Mouse (Mus musculus) kidney, embryonic 16.5 days (tissue): ENCODE measurements around the gene D7Ertd443e. TPM values are rescaled to one million over a fixed set of nuclear protein-coding genes. Genes with fewer than 3 reads are reported as not detected.

Source experiments
- ATAC-seq: fragments of 200-750 bp; cut with Nextera tagmentation; 2 replicates; pipeline ENCODE4 v1.8.0; 2017; ENCODE audit warnings: moderate TSS enrichment; ENCODE audit not compliant: low FRiP score, low TSS enrichment
- H3K27ac ChIP-seq: fragments of 300-500 bp; sonication (generic); 2 replicates; pipeline ENCODE4 v1.5.1; 2014; ENCODE audit warnings: low read length
- H3K27me3 ChIP-seq: fragments of 300-500 bp; sonication (generic); 2 replicates; pipeline ENCODE4 v1.6.1; 2014; ENCODE audit warnings: low read length, control low read depth, mixed read lengths; ENCODE audit not compliant: insufficient read depth
- H3K36me3 ChIP-seq: fragments of 300-500 bp; sonication (generic); 2 replicates; pipeline ENCODE4 v1.6.1; 2014; ENCODE audit warnings: low read length, control low read depth, mixed read lengths; ENCODE audit not compliant: insufficient read depth
- H3K4me1 ChIP-seq: fragments of 300-500 bp; sonication (generic); 2 replicates; pipeline ENCODE4 v1.6.1; 2014; ENCODE audit warnings: low read length, control low read depth, mixed read lengths; ENCODE audit not compliant: insufficient read depth
- H3K4me2 ChIP-seq: fragments of 300-500 bp; sonication (generic); replicated peaks from 2 replicates; pipeline ENCODE4 v1.6.1; 2014; ENCODE audit warnings: low read depth, low read length
- H3K4me3 ChIP-seq: fragments of 300-500 bp; sonication (generic); 2 replicates; pipeline ENCODE4 v1.5.1; 2014; ENCODE audit warnings: mild to moderate bottlenecking, low read length
- H3K9ac ChIP-seq: fragments of 300-500 bp; sonication (generic); replicated peaks from 2 replicates; pipeline ENCODE4 v1.6.1; 2014; ENCODE audit warnings: low read length
- H3K9me3 ChIP-seq: fragments of 300-500 bp; sonication (generic); 2 replicates; pipeline ENCODE4 v1.6.1; 2016; ENCODE audit warnings: low read length, control low read depth
- WGBS: fragments of 180-500 bp; shearing (Covaris S2); extraction: QIAGEN DNeasy Blood & Tissue Kit; methylation state at CpG from one replicate; pipeline ENCODE4 v1.1.7; 2014; 5-methylcytosine and 5-hydroxymethylcytosine counted together
- polyA plus RNA-seq: library from polyadenylated mRNA; unstranded; fragments of >200 nt; fragmentation: Nextera tagmentation; extraction: Ambion mirVana; gene quantifications from 2 replicates; pipeline ENCODE4 v1.2.1, GENCODE M21; 2015

Gene D7Ertd443e
- polyA plus RNA-seq, 1 experiment from 2014 or later = 0.14 TPM

GRCm38 (mm10) chr7:134261003-134261701 lies 124.3 kb downstream of the D7Ertd443e start:
- WGBS = 52% methylated on average over 4 of the region's 4 CpGs
- H3K27ac ChIP-seq = no peak overlapping the region
- H3K36me3 ChIP-seq = no peaks in the 10 kb centered on the region
- no peak overlapping the region for H3K4me3 ChIP-seq
- no peaks in the 10 kb centered on the region for H3K9me3 ChIP-seq
- peak; percentile 69 for ATAC-seq
- peaks cover 8% of the 10 kb centered on the region; the same call in 1 of the 2 replicates for H3K4me1 ChIP-seq
- no peaks in the 10 kb centered on the region for H3K27me3 ChIP-seq
- H3K4me2 ChIP-seq = no peak overlapping the region
- no peak overlapping the region for H3K9ac ChIP-seq

GRCm38 (mm10) chr7:134250273-134250870 lies 135.1 kb downstream of the D7Ertd443e start:
- ATAC-seq = no peak
- H3K4me1 ChIP-seq = no peaks in the 10 kb centered on the region
- H3K9me3 ChIP-seq = no peaks in the 10 kb centered on the region
- H3K27me3 ChIP-seq = no peaks in the 10 kb centered on the region
- no peak overlapping the region for H3K4me2 ChIP-seq
- WGBS = 55% methylated on average over 7 of the region's 7 CpGs
- H3K4me3 ChIP-seq = no peak overlapping the region
- no peaks in the 10 kb centered on the region for H3K36me3 ChIP-seq
- H3K9ac ChIP-seq = no peak overlapping the region
- 0 out of 2 replicates have a peak overlapping the region, but pooled peaks have one; percentile 50 for H3K27ac ChIP-seq

GRCm38 (mm10) chr7:134248041-134248440 lies 137.4 kb downstream of the D7Ertd443e start:
- no peaks in the 10 kb centered on the region for H3K4me1 ChIP-seq
- no peak overlapping the region for H3K27ac ChIP-seq
- no peaks in the 10 kb centered on the region for H3K27me3 ChIP-seq
- H3K36me3 ChIP-seq = no peaks in the 10 kb centered on the region
- ATAC-seq = no peak
- 95% methylated on average over 2 of the region's 2 CpGs for WGBS
- H3K4me2 ChIP-seq = no peak overlapping the region
- no peaks in the 10 kb centered on the region for H3K9me3 ChIP-seq
- no peak overlapping the region for H3K4me3 ChIP-seq
- H3K9ac ChIP-seq = no peak overlapping the region

GRCm38 (mm10) chr7:134246624-134247023 lies 138.8 kb downstream of the D7Ertd443e start:
- WGBS = 43% methylated on average over 5 of the region's 5 CpGs
- no peak overlapping the region for H3K9ac ChIP-seq
- no peak overlapping the region for H3K4me2 ChIP-seq
- no peak overlapping the region for H3K4me3 ChIP-seq
- no peak for ATAC-seq
- H3K4me1 ChIP-seq = no peaks in the 10 kb centered on the region
- H3K9me3 ChIP-seq = no peaks in the 10 kb centered on the region
- H3K36me3 ChIP-seq = no peaks in the 10 kb centered on the region
- no peaks in the 10 kb centered on the region for H3K27me3 ChIP-seq
- no peak overlapping the region for H3K27ac ChIP-seq

GRCm38 (mm10) chr7:134242773-134243172 lies 142.7 kb downstream of the D7Ertd443e start:
- Histone ChIP-seq H3K4me1 (no peaks in the 10 kb centered on the region), H3K27me3 (no peaks in the 10 kb centered on the region), H3K4me2 (no peak overlapping the region), H3K4me3 (no peak overlapping the region), H3K27ac (0 out of 2 replicates have a peak overlapping the region, but pooled peaks have one; percentile 42), H3K36me3 (no peaks in the 10 kb centered on the region), H3K9me3 (peaks cover 4% of the 10 kb centered on the region; the same call in 1 of the 2 replicates), H3K9ac (no peak overlapping the region)
- ATAC-seq = no peak
- 85% methylated on average over 1 of the region's 1 CpGs for WGBS

GRCm38 (mm10) chr7:134241212-134241611 lies 144.2 kb downstream of the D7Ertd443e start:
- H3K27ac ChIP-seq = no peak overlapping the region
- H3K9me3 ChIP-seq = peaks cover 4% of the 10 kb centered on the region; the same call in 1 of the 2 replicates
- ATAC-seq = no peak
- H3K9ac ChIP-seq = no peak overlapping the region
- no peak overlapping the region for H3K4me2 ChIP-seq
- 79% methylated on average over 4 of the region's 4 CpGs for WGBS
- no peaks in the 10 kb centered on the region for H3K36me3 ChIP-seq
- H3K4me3 ChIP-seq = no peak overlapping the region
- no peaks in the 10 kb centered on the region for H3K27me3 ChIP-seq
- no peaks in the 10 kb centered on the region for H3K4me1 ChIP-seq

GRCm38 (mm10) chr7:134240579-134240978 lies 144.9 kb downstream of the D7Ertd443e start:
- Histone ChIP-seq H3K27ac (no peak overlapping the region), H3K9ac (no peak overlapping the region), H3K4me1 (no peaks in the 10 kb centered on the region), H3K4me2 (no peak overlapping the region), H3K9me3 (peaks cover 4% of the 10 kb centered on the region; the same call in 1 of the 2 replicates), H3K27me3 (no peaks in the 10 kb centered on the region), H3K36me3 (no peaks in the 10 kb centered on the region), H3K4me3 (no peak overlapping the region)
- ATAC-seq = no peak
- WGBS = 93% methylated on average over 1 of the region's 1 CpGs

DNA sequence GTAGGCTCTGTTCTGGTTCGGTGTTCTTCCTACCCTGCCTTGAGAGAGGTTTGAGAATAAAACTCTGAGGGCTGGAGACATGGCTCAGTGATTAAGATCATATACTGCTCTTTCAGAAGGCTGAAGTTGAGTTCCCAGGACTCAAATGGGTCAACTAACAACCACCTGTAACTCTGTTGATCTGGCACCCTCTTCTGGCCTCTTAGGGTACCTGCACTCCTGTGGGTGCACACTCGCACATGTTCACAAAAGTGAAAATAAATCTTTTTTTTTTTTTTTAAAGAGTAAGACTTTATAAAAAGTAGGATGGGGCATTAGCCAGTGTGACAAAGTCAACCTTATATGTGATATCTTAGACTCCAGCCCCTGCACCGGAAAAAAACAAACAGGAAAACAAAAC lies 146.6 kb downstream of the D7Ertd443e start:
- H3K4me1 ChIP-seq = no peaks in the 10 kb centered on the region
- no peak overlapping the region for H3K4me2 ChIP-seq
- peaks cover 4% of the 10 kb centered on the region; the same call in 1 of the 2 replicates for H3K9me3 ChIP-seq
- no peak overlapping the region for H3K4me3 ChIP-seq
- no peak overlapping the region for H3K9ac ChIP-seq
- 77% methylated on average over 3 of the region's 3 CpGs for WGBS
- H3K27ac ChIP-seq = no peak overlapping the region
- no peak for ATAC-seq
- H3K27me3 ChIP-seq = no peaks in the 10 kb centered on the region
- no peaks in the 10 kb centered on the region for H3K36me3 ChIP-seq

DNA sequence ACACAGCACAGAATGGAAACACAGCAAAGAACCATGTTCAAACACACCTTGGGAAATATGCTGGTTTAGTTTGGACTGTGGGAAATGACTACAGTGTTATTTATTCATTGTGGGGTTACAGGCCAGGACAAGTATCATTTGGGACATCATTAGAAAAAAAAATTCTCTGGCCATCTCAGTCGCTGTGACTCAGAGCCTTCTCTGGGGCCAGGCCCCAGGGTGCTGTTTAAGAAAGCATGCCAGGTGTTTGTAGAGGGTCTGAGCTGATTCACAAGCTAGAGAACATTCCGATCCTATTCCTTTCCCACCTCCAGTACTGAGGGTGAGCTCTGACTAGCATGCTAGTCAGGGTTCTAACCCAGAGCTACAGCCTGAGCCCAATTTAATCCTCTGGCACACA lies 148.1 kb downstream of the D7Ertd443e start:
- Histone ChIP-seq H3K27ac (no peak overlapping the region), H3K9ac (no peak overlapping the region), H3K4me1 (no peaks in the 10 kb centered on the region), H3K9me3 (peaks cover 4% of the 10 kb centered on the region; the same call in 1 of the 2 replicates), H3K4me3 (no peak overlapping the region), H3K4me2 (no peak overlapping the region), H3K36me3 (no peaks in the 10 kb centered on the region), H3K27me3 (no peaks in the 10 kb centered on the region)
- WGBS = 75% methylated on average over 2 of the region's 2 CpGs
- no peak for ATAC-seq

DNA sequence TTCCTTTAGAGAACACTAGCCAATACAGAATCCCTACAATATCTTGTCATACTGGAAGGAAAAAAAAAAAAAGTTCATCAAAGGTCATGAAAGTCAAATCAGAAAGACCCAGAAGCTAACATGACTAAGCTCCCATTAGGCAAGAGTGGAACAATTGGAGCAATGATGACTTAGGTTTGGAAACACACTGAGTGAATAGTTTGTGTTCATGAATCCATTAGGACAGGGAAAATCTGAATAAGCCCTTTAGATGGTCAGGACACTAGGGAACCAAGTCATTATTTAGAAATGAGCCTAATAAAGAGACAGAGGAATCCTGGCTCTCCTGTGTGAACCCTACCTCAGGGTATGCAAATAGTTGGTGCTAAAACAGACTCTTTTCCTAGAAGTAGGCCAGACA lies 148.7 kb downstream of the D7Ertd443e start:
- Histone ChIP-seq H3K9ac (no peak overlapping the region), H3K4me1 (0 out of 2 replicates have a peak, but pooled peaks cover 2% of the 10 kb centered on the region), H3K27ac (no peak overlapping the region), H3K4me2 (no peak overlapping the region), H3K9me3 (peaks cover 4% of the 10 kb centered on the region; the same call in 1 of the 2 replicates), H3K36me3 (no peaks in the 10 kb centered on the region), H3K4me3 (no peak overlapping the region), H3K27me3 (no peaks in the 10 kb centered on the region)
- ATAC-seq = no peak
